Mouse (Mus musculus) c-Kit-positive CD71-positive TER-119-positive erythroid progenitor cells, embryonic 14.5 days (primary cell): ENCODE measurements around the gene Slitrk4.

ENCODE experiments used
- DNase-seq: peaks from one replicate; pipeline ENCODE4 v3.0.0-alpha.2; 2013; ENCODE audit warnings: low spot score

Gene Slitrk4

DNA sequence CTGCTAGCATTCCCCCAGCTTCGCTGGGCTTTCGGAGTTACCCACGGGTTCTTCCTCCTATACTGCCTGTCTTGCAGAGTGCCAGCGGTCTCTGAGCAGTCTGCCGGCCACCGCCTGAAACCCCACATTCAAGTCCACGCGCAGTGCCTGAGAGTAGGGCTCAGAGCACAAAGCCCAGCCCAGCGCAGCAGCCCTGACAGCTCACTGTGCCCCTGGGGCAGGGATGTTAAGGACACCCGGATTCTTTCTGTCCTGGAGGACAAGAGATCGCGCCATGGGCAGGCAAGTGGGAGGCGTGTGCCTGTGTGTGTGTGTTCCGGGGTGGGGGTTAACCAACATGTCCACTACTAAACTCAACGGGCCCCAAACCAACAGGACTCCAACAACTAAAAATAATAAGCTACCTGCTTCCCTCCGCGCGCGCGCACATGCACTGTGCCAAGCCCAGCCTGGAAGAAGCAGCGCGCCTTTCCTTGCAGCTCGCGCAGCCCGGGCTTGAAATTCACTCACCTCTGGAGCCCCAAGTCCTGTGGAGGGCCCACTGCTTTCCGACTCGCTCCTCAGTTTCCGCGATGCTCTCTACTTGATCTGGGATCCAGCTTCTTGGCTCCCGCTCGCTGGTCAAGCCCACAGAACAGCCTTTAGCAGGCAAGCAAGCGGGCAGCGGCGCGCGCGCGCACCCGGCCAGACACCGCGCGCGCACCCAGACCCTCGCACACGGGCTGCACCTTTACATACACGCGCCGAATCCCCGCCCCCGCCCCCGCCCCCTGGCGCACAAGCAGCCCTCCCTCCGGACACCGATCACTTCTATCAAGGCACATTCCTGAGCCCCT is at the start of gene Slitrk4:
Gene Slitrk4 (minus strand): TSS at position 707 of the 836 bp plus-strand sequence.
- no peak for DNase-seq

DNA sequence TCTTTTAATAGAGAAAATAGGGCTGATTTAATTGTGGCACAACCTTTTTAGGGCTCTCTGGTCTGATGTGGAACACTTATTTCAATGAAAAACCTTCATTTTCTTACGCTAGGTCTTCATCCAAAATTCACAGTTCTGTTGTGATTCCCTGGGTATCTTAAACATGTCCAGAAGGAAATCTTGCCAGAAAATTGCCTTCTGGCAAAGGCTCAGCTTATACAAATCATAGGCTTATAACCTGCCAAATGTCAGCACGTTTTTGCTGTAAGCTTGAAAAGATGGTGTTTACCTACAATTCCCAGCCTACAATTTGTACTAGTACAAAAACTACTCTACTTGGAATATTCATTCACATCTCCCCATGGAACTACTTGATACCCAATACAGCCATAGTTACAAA is 42.7 kb upstream of the Slitrk4 start:
- no peak for DNase-seq

GRCm38 (mm10) chrX:64277991-64278301 is 1.1 kb upstream of the Slitrk4 start:
- no peak for DNase-seq

DNA sequence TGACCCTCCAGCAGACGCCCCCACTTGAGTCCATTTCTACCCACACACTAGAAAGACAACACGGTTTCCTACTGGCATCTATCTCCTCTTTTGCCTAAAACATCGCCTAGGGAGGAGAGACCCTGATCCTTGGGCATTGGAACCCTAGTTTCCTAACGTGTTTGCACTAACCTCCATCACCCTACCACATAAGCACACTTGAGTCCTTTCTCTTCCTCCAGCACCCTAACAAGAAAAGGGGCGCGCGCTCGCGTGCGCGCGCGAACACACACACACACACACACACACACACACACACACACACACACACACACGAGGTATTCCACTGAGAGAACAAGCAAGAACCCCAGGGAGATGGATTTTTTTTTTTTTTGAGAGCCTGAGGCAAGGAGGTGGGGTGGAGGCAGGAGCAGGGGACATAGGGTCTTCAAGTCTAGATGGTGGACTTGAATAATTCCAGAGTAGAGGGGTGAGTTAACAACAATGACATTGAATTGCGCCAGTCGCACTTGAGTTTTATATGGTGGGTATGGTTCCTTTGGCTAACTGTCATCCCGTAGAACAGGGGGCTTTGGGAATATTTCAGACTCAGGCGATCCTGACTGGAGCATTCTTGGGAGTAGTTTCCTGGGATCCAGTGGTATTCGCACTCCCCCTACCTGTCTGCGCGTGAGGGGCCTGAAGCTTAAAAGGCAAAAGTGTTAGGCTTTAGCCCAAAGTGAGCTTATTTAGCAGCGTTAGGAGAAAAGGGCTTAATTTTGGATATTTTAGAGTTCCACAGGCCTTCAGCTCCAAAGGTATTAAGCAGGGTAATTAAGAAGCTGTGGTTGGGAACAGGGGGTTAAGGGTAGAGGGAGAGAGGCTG is 562 bp upstream of the Slitrk4 start:
- no peak for DNase-seq

DNA sequence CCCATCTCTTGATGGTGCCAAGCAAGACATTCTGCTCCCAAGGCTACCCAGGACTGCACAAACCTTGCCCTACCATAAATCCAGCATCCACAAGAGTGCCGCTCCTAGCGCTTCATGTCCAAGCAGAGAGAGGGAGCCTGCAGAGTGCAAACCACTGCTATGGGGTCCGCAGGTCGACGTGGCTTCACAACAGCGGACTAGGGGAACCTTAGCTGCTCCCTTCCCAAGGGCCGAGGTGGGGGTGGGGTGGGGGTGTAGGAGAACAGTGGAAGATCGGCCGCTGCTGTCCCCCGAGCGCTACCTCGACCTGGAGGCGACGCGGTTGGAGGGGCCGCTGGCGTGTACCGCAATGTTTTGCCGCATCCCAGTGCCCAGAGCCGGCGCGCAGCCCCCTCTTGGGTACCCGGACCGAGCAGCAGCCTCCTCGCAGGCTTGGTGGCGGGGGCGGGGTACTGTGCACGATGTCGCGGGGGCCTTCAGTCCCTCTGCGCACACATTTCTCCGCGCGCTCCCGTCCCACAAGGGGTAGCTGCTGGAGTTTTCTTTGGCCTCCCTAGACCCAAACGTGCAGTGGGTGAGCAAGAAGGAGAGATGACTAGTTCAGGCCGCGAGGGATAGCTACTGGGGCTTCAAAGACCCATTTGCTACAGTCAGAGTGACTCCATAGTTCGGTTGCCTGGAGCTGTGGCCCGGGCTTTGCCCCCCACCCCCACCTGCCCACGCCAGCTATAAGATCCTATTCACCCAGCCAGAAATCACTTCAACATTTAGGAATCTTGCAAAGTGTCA is 1.1 kb downstream of the Slitrk4 start:
- DNase-seq: no peak

DNA sequence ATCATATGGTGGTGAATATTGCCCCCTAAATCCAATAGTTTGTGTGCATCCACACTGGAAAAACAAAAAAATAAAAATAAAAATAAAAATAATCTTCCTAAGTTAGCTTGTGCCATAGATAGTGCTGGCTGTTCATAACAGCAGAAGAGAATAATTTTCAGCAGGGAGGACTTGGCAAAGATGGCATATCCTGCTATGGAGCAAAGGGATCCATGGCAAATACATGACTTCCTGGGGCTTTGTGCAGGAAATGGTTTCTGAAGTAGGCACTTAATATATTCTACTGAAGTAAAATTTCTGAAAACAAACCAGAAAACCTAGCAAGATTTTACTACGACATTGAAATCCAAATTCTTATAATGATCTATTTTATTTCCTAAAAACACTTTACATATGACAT is 13.3 kb downstream of the Slitrk4 start:
- DNase-seq: no peak
